Mouse (Mus musculus) E14TG2a.4 (cell line): ENCODE measurements around the gene Syk.

ENCODE experiments used
- CTCF ChIP-seq: conservative IDR thresholded peaks from 2 replicates; pipeline ENCODE4 v1.5.1; 2014; ENCODE audit warnings: low read length
- POU5F1 ChIP-seq: IDR thresholded peaks from 2 replicates; pipeline ENCODE4 v1.6.1; 2014; ENCODE audit warnings: low read length, borderline replicate concordance

DNA sequence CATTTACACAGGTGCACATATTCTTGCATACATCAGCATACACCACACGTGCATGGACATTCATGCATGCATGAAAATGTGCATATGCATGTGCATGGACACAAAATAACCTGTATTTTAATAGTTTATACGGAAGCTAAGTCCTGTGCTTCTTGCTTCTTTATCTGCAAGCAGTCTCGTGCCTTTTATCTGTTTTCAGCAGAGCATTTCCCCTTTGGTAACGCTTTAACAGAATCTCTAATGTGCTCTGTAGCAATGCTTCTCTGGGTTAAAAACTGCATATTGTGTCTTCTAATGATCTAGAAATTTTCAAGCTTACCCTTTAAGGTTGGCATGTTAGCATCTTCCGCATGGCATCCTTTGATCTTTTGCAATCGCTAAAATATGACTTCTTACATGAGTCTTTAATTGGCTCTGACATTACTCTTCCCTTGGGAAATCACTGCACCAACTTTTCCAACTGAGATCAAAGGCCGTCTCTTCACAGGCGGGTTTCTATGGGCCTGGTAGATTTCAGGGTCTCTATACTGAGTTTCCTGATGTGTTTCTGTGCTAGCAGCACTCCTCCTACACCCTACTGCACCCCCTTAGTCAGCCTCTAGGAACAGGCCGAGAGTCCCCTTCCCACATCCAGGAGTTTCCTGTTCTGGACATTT is 30.0 kb upstream of the Syk start:
- TF ChIP-seq CTCF (no peak), POU5F1 (no peak)
